Mouse (Mus musculus) common myeloid progenitor, adult 5-6 weeks (primary cell): ENCODE results near the gene Xpo4. TPM values are rescaled to one million over a fixed set of nuclear protein-coding genes. Genes with fewer than 3 reads are reported as not detected.

ENCODE experiments used
- ATAC-seq: replicated peaks from 2 replicates; pipeline ENCODE4 v1.8.0; 2016; ENCODE audit warnings: low read depth, mild to moderate bottlenecking, moderate TSS enrichment, inconsistent platforms; ENCODE audit not compliant: poor library complexity, severe bottlenecking
- total RNA-seq: library from RNA; stranded (forward); fragments of 200-1000, 187-1606 nt; gene quantifications from 2 replicates; pipeline ENCODE4 v1.2.3, GENCODE M21; 2017

The Xpo4 gene
- total RNA-seq, 1 experiment from 2014 or later = 54.8 TPM

GRCm38 (mm10) chr14:57545526-57545925 lies 119.7 kb downstream of the Xpo4 start:
- ATAC-seq = no peak

- ATAC-seq = 0 out of 2 replicates have a peak, but pooled peaks have one; percentile 34
These were observed 121.7 kb downstream of the Xpo4 start for GRCm38 (mm10) chr14:57543420-57544039.

GRCm38 (mm10) chr14:57542231-57542630 lies 123.0 kb downstream of the Xpo4 start:
- peak; percentile 31; the same call in 1 of the 2 replicates for ATAC-seq

- no peak for ATAC-seq
These were observed 124.5 kb downstream of the Xpo4 start for GRCm38 (mm10) chr14:57540683-57541082.

- peak; percentile 91 for ATAC-seq
These were observed 127.8 kb downstream of the Xpo4 start for GRCm38 (mm10) chr14:57537261-57538015.

DNA sequence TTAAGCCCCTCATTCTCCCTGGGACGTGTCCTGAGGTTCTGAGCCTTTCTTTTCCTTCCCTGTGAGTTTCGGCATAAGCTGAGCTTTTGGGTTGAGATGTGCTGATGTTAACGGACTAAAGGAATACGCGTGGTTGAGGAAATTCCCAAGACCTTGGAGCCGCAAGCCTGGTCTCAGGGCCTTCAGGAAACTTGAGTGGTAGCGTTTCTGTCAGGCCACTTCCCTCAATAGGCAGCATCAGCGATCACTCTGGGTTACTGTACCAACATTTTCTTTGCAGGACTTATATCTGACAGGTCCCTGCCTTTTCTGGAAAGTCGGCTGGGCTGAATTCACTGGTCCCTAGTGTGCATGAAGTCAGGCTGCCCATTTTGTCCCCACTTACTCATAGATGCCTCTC lies 128.4 kb downstream of the Xpo4 start:
- ATAC-seq = no peak

DNA sequence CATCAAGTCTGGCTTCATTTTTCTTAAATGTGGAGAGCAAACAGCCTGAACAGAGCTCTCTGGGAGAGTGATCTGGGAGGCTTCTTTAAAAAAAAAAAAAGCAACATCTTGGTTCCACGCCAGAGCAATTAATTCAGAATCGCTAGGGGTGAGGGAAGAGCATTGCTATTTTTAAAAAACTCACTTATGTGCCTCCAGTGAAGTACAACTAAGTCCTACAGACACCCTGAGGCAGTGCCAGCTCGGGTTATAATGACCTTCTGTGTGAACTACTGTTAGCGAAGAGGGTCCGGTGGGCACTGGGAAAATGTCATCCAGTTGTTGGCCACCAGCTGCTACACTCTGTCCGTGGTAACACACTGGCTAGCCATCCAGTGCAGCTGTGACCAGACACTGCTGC lies 129.6 kb downstream of the Xpo4 start:
- ATAC-seq = no peak

- no peak for ATAC-seq
These were observed 130.3 kb downstream of the Xpo4 start for GRCm38 (mm10) chr14:57534961-57535360.

GRCm38 (mm10) chr14:57534346-57534745 lies 130.9 kb downstream of the Xpo4 start:
- ATAC-seq = no peak

- ATAC-seq = no peak
These were observed 131.4 kb downstream of the Xpo4 start for GRCm38 (mm10) chr14:57533841-57534240.

DNA sequence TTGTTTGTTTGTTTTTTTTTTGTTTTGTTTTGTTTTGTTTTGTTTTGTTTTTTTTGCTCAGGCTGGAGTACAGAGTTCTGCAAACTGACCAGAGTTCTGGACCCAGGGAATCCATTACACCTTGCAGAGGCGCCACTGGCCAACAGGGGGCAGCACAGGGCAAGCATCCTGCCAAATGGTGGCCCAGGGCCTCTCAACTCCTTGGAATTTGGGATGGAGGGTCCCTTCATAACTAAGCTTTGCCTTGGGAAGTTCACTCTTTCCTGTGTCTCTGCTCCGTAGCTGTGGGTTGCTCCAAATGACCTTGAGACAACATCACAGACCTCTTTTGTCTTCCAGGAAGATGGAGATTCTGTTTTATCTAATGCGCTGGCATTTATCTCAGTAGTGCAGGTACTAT lies 132.0 kb downstream of the Xpo4 start:
- peak; percentile 52 for ATAC-seq

DNA sequence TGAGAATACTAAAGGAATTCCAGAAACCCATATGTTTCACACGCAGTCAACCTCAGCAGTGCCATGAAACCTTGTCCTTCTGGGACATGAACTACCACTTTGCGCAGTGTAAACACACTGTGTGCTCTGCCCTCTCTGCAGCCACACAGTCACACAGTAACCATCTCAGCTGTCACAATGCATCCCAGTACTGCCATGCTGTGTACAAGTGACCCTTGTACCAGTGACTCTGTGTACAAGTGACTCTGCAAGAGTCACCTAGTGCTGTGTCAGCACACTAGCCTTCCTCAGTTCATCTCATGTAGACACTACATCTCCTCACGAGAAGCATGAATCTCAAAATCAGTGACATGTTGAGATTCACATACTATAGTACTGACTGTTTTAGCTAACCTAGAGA lies 132.7 kb downstream of the Xpo4 start:
- ATAC-seq = no peak

GRCm38 (mm10) chr14:57529786-57530515 lies 135.3 kb downstream of the Xpo4 start:
- no peak for ATAC-seq

DNA sequence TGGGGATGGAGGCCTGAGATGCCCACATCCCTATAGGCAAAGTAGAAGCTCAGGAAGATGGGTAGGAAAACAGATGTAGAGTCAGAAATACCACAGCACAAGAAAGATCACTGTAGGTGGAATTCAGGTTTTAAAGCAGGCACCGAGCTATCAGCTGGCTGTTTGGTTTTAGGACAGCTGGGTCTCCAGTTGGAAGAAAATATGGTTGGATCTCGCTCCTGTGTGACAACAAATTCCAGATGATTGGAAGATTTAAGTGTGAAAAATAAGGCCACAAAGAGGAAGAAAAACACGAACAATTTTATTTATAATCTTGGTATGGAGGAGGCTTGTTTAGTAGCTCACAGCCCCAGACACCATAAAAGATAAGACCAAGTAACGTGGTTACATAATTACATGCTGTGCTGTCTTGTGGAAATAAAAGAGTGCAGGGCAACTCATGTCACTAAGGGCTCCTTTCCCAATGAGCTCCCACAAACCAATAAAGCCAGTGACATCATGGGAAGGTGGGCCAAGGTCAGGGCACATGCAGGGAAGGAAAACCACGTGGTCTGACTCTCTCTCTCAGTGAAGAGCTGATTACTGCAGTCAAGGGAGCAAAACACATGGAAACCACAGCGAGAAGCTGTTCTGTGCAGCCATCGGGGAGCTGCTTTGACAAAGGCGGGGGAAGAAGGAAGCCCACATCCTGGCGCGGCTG lies 136.0 kb downstream of the Xpo4 start:
- ATAC-seq = peak; percentile 36

GRCm38 (mm10) chr14:57527598-57527997 lies 137.6 kb downstream of the Xpo4 start:
- ATAC-seq = no peak

Other genes with a start within 250 kb of the Xpo4 start
- 12.4 and 13.3 TPM in 2 replicates for gene Ift88, start 241.4 kb downstream of the Xpo4 start, total RNA-seq
- gene Il17d, start 140.7 kb downstream of the Xpo4 start, total RNA-seq = not detected in 2 replicates
- 16.7 and 18.1 TPM in 2 replicates for gene Eef1akmt1, start 93.8 kb downstream of the Xpo4 start, total RNA-seq
- gene Gm49361, start 80.7 kb upstream of the Xpo4 start, total RNA-seq = not detected in 2 replicates
- 7.8 and 9.0 TPM in 2 replicates for gene Lats2, start 93.0 kb upstream of the Xpo4 start, total RNA-seq
- gene Sap18, start 132.8 kb upstream of the Xpo4 start, total RNA-seq = 15.5 and 22.7 TPM in 2 replicates
- gene Ska3, start 160.8 kb upstream of the Xpo4 start, total RNA-seq = 24.1 and 40.2 TPM in 2 replicates
- 55.2 and 62.9 TPM in 2 replicates for gene Mrpl57, start 160.8 kb upstream of the Xpo4 start, total RNA-seq
- 28.6 and 32.3 TPM in 2 replicates for gene Zdhhc20, start 224.8 kb upstream of the Xpo4 start, total RNA-seq